Mouse (Mus musculus): ENCODE measurements around the gene Mmp23.
"Not testable (repeated sequence)": the region's sequence is repeated elsewhere in the genome, so short reads cannot be mapped to it uniquely, and the experiment has no call there.

Gene Mmp23

GRCm38 (mm10) chr4:155653086-155653450 lies at the start of gene Mmp23:
Gene Mmp23, minus strand, starts transcription at chr4:155653384.
- peak; percentile 51 for DNase-seq

DNA sequence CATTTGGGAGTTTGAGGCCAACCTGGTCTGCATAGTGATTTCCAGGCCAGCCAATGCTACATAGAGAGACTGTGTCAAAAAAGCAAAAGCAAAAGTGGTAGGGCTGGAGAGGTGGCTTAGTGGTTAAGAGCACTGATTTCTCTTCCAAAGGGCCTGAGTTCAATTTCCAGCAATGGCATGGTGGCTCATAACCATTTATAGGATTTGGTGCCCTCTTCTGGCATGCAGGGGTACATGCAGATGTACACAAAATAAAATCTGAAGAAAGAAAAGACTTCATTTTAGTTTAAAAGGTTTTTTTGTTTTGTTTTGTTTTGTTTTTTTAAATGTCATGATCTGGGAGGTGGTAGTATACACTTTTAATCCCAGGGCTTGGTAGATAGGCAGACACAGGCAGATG lies 47.2 kb upstream of the Mmp23 start:
- DNase-seq: no peak

- DNase-seq: no peak
Observed at GRCm38 (mm10) chr4:155696261-155697255, 43.4 kb upstream of the Mmp23 start.

DNA sequence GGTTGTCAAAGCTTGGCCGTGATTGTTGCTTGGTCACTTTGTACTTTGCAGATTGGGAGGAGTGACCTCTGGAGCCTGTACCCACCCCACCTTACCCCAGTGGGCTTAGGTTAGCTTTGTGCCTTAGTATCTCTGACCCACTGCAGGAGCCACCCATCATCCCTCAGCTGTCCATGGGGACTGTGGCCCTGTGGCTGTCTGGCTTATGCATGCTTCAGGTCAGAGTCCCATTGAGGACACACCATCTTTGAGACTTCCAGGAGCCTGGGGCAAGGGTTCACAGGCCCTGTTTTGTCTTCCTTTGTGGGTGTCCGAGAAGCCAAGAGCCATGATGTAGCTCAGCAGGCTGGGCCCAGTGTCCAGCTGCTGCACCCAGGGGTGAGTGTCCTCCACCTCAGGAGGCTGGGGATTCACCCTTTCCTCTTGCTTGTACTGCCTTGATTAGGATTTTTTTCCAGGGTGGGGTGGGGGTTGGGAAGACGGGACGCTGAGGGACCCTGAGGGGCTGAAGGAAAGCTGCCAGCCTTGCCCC lies 42.4 kb upstream of the Mmp23 start:
- no peak for DNase-seq

DNA sequence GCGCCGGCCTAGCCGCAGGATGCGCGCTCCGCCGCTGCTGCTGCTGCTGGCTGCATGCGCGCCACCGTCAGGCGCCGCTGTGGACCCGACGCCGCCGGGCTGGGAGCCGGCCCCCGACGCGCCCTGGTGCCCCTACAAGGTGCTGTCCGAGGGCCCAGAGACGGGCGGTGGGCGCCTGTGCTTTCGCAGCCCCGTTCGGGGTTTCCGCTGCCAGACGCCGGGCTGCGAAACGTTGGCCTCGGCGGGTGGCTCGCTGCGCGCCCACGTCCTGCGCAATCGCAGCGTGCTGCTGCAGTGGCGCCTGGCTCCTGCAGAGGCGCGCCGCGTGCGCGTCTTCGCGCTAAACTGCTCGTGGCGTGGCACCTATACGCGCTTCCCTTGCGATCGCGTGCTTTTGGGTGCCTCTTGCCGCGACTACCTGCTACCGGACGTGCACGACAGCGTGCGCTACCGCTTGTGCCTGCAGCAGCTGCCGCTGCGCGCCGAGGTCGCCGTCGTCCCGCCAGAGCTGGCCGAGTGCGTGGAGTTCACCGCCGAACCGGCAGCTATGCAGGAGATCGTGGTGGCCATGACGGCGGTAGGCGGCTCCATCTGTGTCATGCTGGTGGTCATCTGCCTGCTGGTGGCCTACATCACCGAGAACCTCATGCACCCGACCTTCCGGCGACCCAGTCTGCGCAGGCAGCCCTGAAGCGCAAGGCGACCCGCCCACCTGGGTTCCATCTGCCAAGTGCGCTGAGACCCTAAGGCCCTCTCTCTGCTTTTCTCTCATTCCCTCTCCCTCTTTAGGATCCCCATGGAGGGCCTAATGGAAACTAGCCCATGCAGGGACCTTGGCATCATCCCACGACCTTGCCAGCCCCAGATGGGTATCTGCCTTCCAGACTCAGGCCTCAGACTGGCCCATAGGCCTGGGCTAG lies 41.6 kb upstream of the Mmp23 start:
- peak; percentile 12 for DNase-seq

DNA sequence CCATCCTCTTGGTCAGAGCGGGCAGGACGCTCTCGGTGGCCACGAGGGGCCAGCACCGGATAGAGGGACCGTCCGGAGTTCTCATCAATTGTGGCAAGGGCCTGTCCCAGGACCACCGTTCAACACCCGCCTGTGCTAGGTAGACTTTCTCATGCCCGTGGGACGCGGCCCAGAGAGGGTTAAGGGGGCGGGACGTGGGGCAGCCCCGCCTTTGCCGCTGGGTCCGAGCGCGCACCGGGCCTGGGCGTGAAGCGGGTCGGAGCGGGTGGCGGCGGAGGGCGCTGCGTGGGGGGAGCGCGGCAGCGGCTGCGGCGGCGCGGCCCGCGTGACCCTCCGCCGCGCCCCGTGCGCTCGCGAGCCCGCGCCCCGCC lies 40.9 kb upstream of the Mmp23 start, which contains the start of gene Fndc10:
Gene Fndc10 (plus strand): TSS at position 232 of the 371 bp plus-strand sequence.
- peak; percentile 33 for DNase-seq

- no peak for DNase-seq
Observed at GRCm38 (mm10) chr4:155692421-155692820, 39.2 kb upstream of the Mmp23 start.

- DNase-seq: no peak
Observed at GRCm38 (mm10) chr4:155690571-155691375, 37.6 kb upstream of the Mmp23 start.

DNA sequence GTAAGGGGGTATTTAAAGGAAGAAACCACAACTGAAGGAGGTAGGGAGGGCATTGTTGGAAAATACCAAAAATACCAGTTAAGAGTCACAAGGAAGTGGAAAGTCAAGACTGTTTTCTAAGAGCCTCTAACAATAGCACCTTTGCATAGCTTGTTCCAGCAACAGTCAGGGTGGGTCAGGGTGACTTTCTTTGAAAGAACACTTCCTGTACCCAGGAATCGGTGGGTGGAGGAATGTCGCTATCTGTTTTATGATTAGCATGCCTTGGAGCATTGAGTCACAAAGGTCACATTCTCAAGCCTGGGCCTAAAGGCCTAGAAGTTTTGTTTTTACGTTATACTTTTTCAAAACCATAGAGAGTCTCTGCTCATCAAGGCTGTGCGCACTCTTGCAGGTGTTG lies 34.6 kb upstream of the Mmp23 start:
- not testable (repeated sequence) for DNase-seq

DNA sequence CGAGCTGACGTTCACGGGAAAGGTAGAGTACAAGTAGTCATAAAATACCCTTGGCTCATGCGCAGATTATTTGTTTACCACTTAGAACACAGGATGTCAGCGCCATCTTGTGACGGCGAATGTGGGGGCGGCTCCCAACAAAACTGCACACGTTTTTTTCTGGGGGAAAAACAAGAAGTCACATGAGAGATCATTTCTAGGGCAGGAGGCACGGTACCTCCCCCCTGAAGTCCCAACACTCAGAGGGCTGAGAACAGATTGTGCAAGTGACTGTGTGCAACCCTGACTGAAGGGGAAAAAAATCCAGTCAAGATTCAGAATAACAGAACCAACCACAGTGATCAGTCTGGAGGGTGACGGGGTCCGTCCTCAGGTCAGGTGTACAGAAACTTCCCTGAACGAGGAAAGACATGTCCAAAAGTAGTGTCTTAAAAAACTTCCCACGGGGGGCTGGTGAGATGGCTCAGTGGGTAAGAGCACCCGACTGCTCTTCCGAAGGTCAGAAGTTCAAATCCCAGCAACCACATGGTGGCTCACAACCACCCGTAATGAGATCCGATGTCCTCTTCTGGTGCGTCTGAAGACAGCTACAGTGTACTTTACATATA lies 30.6 kb upstream of the Mmp23 start:
- not testable (repeated sequence) for DNase-seq

- DNase-seq: no peak
Observed at GRCm38 (mm10) chr4:155675991-155676390, 22.8 kb upstream of the Mmp23 start.

GRCm38 (mm10) chr4:155672082-155672481 lies 18.9 kb upstream of the Mmp23 start:
- DNase-seq: no peak

DNA sequence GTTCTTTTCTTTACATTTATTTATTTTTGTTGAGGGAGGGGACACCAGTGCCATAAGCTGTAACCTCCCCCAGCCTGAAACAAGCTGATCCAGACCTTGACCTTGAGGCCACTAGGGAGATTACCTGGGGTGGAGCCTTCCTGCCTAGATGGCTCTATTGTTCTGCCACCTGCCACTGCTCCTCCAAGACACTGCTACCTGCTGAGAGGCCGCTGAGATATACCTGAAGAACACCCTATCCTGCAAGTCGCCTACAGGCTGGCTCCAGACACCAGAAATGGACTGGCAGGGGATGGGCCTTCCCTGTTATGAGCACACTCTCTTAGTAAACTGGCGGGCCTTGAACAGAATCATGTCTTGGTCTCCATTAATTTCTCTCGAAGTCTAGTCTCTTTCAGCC lies 17.1 kb upstream of the Mmp23 start:
- DNase-seq: not testable (repeated sequence)

GRCm38 (mm10) chr4:155669598-155670075 lies 16.5 kb upstream of the Mmp23 start:
- DNase-seq: no peak

DNA sequence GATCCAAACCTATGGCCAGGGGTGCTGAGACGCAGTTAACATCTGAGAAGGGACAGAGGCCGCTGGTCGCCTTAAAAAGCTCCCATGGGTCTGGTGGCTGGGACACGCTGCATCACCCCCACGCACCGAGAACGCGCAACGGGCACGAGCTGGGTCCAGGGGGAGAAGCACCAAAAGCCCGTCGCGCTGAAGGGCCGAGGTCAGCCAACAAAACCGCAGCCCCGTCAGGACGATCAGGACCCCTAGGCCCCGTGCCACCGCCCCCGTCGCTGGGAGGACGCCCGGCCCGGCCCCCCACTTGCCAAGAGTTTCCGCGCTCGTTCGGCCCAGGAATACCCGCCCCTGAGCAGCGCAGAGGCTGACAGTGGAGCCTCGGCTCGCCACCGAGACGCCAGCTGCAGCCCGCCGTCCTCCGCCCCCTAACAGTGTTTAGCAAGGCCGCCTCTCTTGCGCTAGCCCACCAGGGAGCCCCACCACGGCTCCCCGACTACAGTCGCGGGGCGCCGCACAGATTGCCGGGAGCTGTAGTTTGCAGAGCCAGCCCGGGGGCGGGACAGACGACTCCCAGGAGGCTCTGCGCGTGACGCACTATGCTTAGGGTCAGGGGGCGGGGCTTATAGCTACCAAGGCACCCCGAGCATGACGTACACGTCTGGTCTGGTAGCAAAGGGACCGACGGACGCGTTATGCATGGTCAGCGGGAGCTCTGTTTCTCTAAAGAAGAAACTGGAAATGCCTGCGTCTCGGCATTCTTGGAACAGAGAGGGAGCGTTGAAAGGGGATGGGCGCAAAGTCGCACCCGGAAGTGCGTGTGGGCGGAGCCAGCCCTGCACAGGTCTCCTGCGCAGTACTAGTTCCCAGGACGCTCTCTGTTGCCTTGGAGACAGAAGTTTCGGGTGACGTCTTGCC lies 15.8 kb upstream of the Mmp23 start, which contains the start of gene Mib2:
Gene Mib2 (minus strand): TSS at position 510 of the 909 bp plus-strand sequence.
- peak; percentile 95 for DNase-seq

GRCm38 (mm10) chr4:155666903-155667302 lies 13.7 kb upstream of the Mmp23 start:
- DNase-seq: no peak

GRCm38 (mm10) chr4:155660641-155661040 lies 7.5 kb upstream of the Mmp23 start:
- no peak for DNase-seq

DNA sequence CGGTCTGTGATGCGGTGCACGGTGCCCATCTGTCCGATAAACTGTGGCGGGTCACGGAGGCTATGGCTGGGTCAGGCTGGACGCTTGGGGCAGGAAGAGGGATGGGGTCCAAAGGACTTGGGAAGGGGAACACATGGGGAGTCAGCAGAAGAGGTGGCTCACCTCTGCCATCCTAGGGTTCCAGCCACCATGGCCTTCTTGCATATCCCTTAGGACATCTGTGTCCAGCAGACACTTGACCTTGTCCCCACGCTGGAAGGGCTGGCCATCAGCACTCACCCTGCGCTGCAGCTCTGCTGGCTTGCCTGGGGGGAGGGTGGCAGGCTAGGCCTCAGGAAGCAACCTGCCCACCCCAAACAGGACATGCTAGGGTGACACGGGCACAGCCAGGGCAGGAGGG lies 5.8 kb upstream of the Mmp23 start:
- no peak for DNase-seq

GRCm38 (mm10) chr4:155656214-155656751 lies 3.1 kb upstream of the Mmp23 start:
- no peak for DNase-seq
